Mouse (Mus musculus): ENCODE data around the gene Dapk2. TPM values are rescaled to one million over a fixed set of nuclear protein-coding genes. Genes with fewer than 3 reads are reported as not detected.
"Not testable (repeated sequence)": the region's sequence is repeated elsewhere in the genome, so short reads cannot be mapped to it uniquely, and the experiment has no call there.

The Dapk2 gene
- total RNA-seq, 2 experiments from 2014 or later, result 4.4 to 4.9 TPM

- DNase-seq (ENCODE audit: low spot score in 2 of 2), result no peak
Observed at GRCm38 (mm10) chr9:66271726-66272125, 113.7 kb downstream of the Dapk2 start.

- DNase-seq (ENCODE audit: low spot score in 2 of 2), result no peak
Observed at GRCm38 (mm10) chr9:66273632-66274031, 115.6 kb downstream of the Dapk2 start.

- DNase-seq (ENCODE audit: low spot score in 2 of 2), result no peak
Observed at GRCm38 (mm10) chr9:66274657-66275056, 116.6 kb downstream of the Dapk2 start.

GRCm38 (mm10) chr9:66275267-66275991, 117.4 kb downstream of the Dapk2 start:
- no peak for DNase-seq (ENCODE audit: low spot score in 2 of 2)

- DNase-seq (ENCODE audit: low spot score in 2 of 2), result no peak
Observed at GRCm38 (mm10) chr9:66276062-66276461, 118.0 kb downstream of the Dapk2 start.

- peak; percentile 18 to 33 for DNase-seq (ENCODE audit: low spot score in 2 of 2)
Observed at GRCm38 (mm10) chr9:66276697-66277385, 118.8 kb downstream of the Dapk2 start.

- no peak for DNase-seq (ENCODE audit: low spot score in 2 of 2)
Observed at GRCm38 (mm10) chr9:66279647-66280046, 121.6 kb downstream of the Dapk2 start.

GRCm38 (mm10) chr9:66280496-66280895, 122.5 kb downstream of the Dapk2 start:
- no peak for DNase-seq (ENCODE audit: low spot score in 2 of 2)

GRCm38 (mm10) chr9:66281501-66281951, 123.5 kb downstream of the Dapk2 start:
- no peak for DNase-seq (ENCODE audit: low spot score in 2 of 2)

- no peak for DNase-seq (ENCODE audit: low spot score in 2 of 2)
Observed at GRCm38 (mm10) chr9:66282582-66282981, 124.6 kb downstream of the Dapk2 start.

GRCm38 (mm10) chr9:66283565-66284203, 125.7 kb downstream of the Dapk2 start:
- peak; percentile 41 to 69 for DNase-seq (ENCODE audit: low spot score in 2 of 2)

GRCm38 (mm10) chr9:66285241-66285640, 127.2 kb downstream of the Dapk2 start:
- DNase-seq (ENCODE audit: low spot score in 2 of 2), result not testable (repeated sequence)

GRCm38 (mm10) chr9:66285901-66286300, 127.9 kb downstream of the Dapk2 start:
- no peak for DNase-seq (ENCODE audit: low spot score in 2 of 2)

GRCm38 (mm10) chr9:66290727-66291126, 132.7 kb downstream of the Dapk2 start:
- no peak for DNase-seq (ENCODE audit: low spot score in 2 of 2)

GRCm38 (mm10) chr9:66293319-66293718, 135.3 kb downstream of the Dapk2 start:
- DNase-seq (ENCODE audit: low spot score in 2 of 2), result no peak

- no peak for DNase-seq (ENCODE audit: low spot score in 2 of 2)
Observed at GRCm38 (mm10) chr9:66294227-66294626, 136.2 kb downstream of the Dapk2 start.

GRCm38 (mm10) chr9:66294980-66295410, 137.0 kb downstream of the Dapk2 start:
- no peak for DNase-seq (ENCODE audit: low spot score in 2 of 2)

- DNase-seq (ENCODE audit: low spot score in 2 of 2), result no peak
Observed at GRCm38 (mm10) chr9:66295577-66296120, 137.6 kb downstream of the Dapk2 start.

- DNase-seq (ENCODE audit: low spot score in 2 of 2), result no peak
Observed at GRCm38 (mm10) chr9:66298783-66299182, 140.8 kb downstream of the Dapk2 start.

GRCm38 (mm10) chr9:66300448-66301027, 142.5 kb downstream of the Dapk2 start:
- no peak for DNase-seq (ENCODE audit: low spot score in 2 of 2)
